Mouse (Mus musculus) frontal cortex, adult (tissue): ENCODE measurements around the gene Sh3tc1.

ENCODE experiments used
- ATAC-seq: cut with Nextera tagmentation; 2 replicates; pipeline ENCODE4 v1.9.2; 2017; ENCODE audit warnings: mild to moderate bottlenecking, moderate library complexity, mixed read lengths; ENCODE audit not compliant: low TSS enrichment

The Sh3tc1 gene

DNA sequence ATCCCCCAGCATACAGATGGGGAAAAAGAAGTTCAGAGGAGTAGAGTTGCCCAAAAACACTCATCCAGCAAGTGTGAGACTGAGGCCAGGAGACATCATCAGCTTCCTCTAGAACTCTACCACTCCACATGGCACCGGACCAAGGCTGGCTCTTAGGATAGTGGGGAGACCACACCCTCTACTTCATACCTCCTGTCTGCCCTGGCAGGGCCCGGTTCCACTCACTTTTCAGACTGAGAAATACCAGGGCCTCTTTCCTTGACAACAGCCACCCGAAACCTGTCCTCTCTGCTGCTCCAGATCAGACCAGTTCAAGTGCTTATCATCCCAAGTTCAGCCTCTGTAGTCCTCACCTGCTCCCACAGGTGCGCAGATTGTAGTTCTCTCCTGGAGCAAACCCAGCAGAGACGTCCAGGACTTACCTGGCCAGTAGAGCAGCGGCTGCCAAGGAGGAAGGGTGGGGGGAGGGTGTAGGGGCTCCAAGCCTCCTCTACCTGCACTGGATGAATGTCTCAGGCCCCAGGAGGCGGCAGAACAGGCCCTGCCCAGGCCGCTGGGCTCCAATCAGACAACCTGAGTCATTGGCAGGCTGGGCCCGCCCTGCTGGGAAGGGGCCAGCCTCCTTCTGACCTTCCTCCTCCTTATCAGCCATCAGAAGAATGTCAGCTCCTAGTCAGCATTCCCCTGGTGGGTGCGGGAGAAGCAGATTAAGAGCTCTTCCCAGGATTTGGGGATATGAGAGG, at the start of gene Sh3tc1:
Sh3tc1 (minus strand) TSS at position 452 of the 743 bp plus-strand sequence.
- ATAC-seq: no peak

GRCm38 (mm10) chr5:35788719-35789118, 48.9 kb upstream of the Sh3tc1 start:
- no peak for ATAC-seq

DNA sequence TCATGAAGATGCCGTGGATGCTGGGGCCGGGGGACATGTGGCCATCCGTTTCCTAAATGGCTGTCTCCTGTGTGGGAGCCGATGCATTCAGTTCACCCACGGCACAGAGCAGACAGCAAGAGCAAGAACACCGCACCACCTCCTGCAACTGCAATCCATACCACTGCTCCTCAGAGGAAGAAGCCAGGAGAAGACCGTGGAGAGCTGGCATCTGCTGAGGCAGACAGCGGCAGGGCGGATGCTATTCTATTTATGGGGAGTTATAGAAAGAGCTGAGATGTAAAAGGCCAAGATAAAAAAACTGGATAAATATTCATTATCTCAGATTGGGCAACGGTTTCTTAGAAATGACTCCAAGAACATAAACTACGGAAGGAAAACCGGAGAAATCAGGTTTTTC, 48.1 kb upstream of the Sh3tc1 start:
- peak; percentile 79 for ATAC-seq

DNA sequence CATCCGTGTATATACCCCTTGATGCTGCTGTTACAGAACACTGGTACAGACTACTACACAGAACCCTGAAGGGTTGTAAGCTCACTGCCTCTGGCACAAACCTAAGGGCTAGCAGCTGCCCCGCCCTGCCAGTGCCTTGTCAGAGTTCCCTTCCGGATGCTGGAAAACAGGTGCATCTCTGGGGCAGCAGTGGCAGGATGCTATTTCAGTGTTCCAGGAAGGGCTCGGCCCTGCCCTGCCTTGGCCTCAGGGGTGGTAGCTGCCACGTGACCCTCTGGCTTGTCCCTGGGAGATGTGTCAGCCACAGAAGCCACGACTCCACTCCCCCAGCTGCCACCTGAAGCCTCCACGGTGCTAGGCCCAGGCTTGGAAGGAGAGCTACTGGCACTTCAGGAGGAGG, 46.1 kb upstream of the Sh3tc1 start:
- no peak for ATAC-seq

DNA sequence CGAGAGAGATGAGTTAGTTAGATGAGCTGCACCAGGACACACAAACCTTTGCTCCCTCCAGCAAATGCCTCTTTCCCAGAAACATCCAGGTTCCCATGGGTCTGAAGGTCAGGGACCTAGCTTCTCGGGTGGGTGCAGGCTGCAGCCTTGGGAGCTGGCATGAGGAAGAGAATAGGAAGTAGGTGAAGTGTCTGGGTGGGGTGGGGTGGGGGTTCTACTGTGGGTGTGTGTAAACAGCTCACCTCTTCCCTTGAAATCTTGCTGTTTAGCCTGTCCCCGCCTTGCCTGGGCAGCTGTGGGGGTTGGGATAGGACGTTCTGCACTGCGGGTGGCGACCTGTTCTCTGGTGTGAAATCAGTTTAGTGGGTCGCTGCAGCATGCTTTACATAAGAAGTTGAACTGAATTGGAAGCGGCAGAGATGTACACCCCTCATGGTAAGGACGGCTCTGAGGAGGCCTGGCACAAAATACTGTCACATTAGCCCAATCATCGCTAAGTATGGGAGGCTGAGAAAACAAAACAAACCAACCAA, 42.9 kb upstream of the Sh3tc1 start:
- 0 out of 2 replicates have a peak, but pooled peaks have one; percentile 8 for ATAC-seq

DNA sequence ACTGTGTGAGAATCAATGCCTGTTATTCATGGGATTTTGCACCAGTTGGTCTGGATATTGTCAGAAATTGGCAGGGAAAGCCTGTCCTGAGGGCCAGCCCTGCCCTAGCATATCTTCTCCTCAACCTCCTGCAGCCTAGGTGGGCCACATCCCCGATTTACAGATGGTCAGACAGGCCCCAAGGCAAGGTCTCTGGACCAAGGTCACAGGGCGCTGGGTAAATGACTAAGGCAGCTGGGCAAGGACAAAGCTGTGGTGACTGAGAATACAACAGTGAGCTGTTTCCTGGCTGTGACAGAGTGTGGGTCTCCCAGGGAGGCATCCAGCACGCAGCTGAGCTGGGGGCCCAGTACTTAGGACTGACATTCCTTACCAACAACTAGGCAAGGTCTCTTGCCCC, 41.3 kb upstream of the Sh3tc1 start:
- ATAC-seq: no peak

DNA sequence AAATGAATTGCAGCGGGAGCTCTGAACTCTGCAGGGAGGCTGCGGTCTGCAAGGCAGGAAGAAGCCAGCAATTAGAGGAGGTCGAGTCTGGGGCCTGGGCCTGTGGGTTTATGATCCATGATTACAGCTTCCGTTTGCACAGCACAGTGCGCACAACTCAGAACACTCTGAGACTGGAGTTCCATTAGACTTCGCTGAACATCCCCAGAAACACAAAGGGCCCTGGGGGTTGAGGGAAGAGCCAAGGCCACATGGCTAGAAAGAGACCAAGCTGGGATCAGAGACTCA, 34.3 kb upstream of the Sh3tc1 start:
- ATAC-seq: no peak

GRCm38 (mm10) chr5:35773274-35774136, 33.7 kb upstream of the Sh3tc1 start:
- ATAC-seq: no peak

- ATAC-seq: peak; percentile 48; the same call in 1 of the 2 replicates
These were observed 31.3 kb upstream of the Sh3tc1 start for GRCm38 (mm10) chr5:35770891-35771663.

GRCm38 (mm10) chr5:35770246-35770645, 30.5 kb upstream of the Sh3tc1 start:
- no peak for ATAC-seq

DNA sequence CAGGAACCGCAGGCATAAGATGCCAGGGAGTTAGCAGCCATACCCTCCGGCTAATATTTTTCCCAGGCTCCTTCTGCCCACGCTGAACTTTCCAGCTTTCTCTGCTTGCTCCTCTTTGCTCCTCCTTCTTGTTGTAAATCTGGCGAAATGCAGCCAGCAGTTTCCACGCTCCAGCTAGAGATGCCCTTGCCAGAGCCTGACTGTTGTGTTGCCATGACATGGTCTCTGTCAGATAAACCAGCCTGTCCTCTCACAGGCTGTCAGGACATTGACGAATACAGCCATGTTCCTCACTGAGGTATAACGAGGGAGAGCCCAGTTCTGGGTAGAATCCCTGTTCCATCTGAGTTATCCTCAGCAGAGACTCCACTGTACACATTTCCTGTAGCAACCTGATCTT, 29.2 kb upstream of the Sh3tc1 start:
- no peak for ATAC-seq

DNA sequence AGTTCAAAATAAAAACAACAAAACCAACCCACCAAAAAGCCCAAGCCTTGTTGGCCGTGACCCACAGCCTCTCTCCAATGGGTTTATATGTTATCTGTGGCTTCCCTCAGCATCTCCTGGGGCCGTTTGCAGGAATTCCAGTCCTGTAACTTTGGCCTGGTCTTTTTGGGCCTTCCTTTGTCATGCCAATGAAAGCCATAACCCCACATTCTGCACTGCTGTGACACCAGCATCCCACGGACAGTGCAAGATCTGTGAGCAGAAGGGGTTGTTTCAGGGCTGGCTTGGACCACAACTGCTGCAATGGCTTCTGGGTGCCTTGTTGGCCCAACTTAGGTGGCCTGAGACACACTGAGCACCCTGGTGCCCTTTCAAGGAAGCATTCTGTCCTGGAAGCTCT, 28.7 kb upstream of the Sh3tc1 start:
- ATAC-seq: no peak

GRCm38 (mm10) chr5:35765909-35766308, 26.1 kb upstream of the Sh3tc1 start:
- no peak for ATAC-seq

DNA sequence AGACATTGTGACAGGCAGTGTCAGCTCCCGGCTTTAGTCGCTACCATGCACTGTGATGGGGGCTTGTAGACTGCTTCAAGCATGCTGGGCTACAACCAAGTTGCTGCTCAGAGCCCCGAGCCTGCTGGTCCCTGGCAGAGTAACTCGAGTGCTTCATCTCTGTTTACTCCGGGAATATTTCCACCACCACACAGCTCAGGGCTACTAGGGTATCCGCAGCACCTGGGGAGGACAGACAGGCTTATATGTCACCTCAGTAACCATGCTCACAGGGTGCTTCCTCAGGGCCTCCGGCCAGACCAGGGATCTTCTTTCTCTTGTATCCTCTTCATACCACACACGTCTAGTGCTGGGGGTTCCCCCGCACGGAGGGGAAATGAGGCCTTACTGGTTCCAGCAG, 23.1 kb upstream of the Sh3tc1 start:
- no peak for ATAC-seq

DNA sequence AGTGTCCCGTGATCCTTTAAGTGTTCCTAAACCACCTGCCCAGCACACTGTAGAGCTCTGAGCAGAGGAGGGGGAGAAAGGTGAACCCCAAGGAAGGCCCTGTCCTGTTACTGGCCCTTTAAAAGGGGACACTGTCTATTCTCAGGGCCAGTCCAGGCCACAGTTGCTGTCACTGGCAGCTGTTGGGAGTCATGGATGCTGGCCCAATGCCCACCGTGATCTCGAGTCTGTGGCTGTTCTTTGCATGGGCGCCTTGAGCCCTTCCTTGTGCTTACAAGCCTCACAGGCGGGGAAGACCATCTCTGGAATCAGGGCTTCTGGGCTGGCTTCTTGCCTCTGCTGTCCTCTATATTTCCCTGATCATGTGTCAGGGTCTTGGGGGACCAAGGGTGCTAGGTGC, 22.6 kb upstream of the Sh3tc1 start:
- no peak for ATAC-seq

- ATAC-seq: no peak
These were observed 21.5 kb upstream of the Sh3tc1 start for GRCm38 (mm10) chr5:35761323-35761722.

GRCm38 (mm10) chr5:35758081-35759053, 18.6 kb upstream of the Sh3tc1 start:
- peak; percentile 48 for ATAC-seq

DNA sequence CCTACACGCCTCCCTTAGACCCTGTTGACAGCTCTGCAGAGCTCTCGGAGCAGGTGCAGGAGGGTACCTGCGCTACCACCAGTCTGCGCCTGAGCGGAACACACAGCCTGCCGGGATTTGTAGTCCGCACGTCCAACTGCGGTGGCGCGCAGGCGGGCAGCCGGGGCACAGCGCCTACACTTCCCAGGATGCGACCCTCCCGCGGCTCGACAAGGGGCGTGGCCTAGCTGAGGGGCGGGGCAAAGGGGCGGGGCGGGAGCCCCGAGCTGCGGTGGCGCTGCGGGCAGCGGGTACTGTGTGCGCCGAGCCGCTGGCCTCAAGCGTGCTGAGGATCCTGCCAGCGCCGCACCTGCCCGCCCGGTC, 17.8 kb upstream of the Sh3tc1 start, which contains the start of gene Ablim2:
Ablim2 (plus strand) TSS at position 242 of the 363 bp plus-strand sequence.
- peak; percentile 83 for ATAC-seq

GRCm38 (mm10) chr5:35756997-35757638, 17.3 kb upstream of the Sh3tc1 start:
- ATAC-seq: peak; percentile 42

GRCm38 (mm10) chr5:35756020-35756419, 16.2 kb upstream of the Sh3tc1 start:
- no peak for ATAC-seq
